Mouse (Mus musculus): ENCODE measurements around the gene Rangrf. TPM values are rescaled to one million over a fixed set of nuclear protein-coding genes. Genes with fewer than 3 reads are reported as not detected.
A peak's percentile ranks its signal among the peaks of the same experiment; 100 is the strongest.
"Not testable (repeated sequence)": the region's sequence is repeated elsewhere in the genome, so short reads cannot be mapped to it uniquely, and the experiment has no call there.

Rangrf gene
- total and polyA plus RNA-seq, 2 experiments from 2014 or later = 21.7 to 23.7 TPM

- TF ChIP-seq CTCF (IDR thresholded peaks at IDR 0.05; ENCODE audit: low read depth) = no peak
- WGBS = 62% methylated on average over 5 of the region's 5 CpGs
- H3K9me3 ChIP-seq (ENCODE audit: low read length) = no peaks in the 10 kb centered on the region
- no peaks in the 10 kb centered on the region for H3K27me3 ChIP-seq (ENCODE audit: insufficient read depth, low read length)
- DNase-seq (no peak), ATAC-seq (no peak)
- no peak overlapping the region for H3K4me2 ChIP-seq (ENCODE audit: low read depth)
- H3K9ac ChIP-seq = no peak overlapping the region
- H3K4me1 ChIP-seq (ENCODE audit: insufficient read depth) = no peaks in the 10 kb centered on the region
- no peak overlapping the region for H3K27ac ChIP-seq (ENCODE audit: low read depth, low read length)
- no peak overlapping the region for H3K4me3 ChIP-seq (ENCODE audit: low read depth, low read length)
- H3K36me3 ChIP-seq (ENCODE audit: insufficient read depth) = no peaks in the 10 kb centered on the region
Observed at GRCm38 (mm10) chr11:68979320-68979733, 4.3 kb upstream of the Rangrf start.

- no peak overlapping the region for H3K27ac ChIP-seq (ENCODE audit: low read depth, low read length)
- H3K4me2 ChIP-seq (ENCODE audit: low read depth) = no peak overlapping the region
- no peaks in the 10 kb centered on the region for H3K27me3 ChIP-seq (ENCODE audit: insufficient read depth, low read length)
- no peaks in the 10 kb centered on the region for H3K36me3 ChIP-seq (ENCODE audit: insufficient read depth)
- TF ChIP-seq CTCF (IDR thresholded peaks at IDR 0.05; ENCODE audit: low read depth) = no peak
- H3K9ac ChIP-seq = no peak overlapping the region
- DNase-seq (no peak), ATAC-seq (no peak)
- WGBS = 81% methylated on average over 1 of the region's 1 CpGs
- no peaks in the 10 kb centered on the region for H3K9me3 ChIP-seq (ENCODE audit: low read length)
- no peak overlapping the region for H3K4me3 ChIP-seq (ENCODE audit: low read depth, low read length)
- no peaks in the 10 kb centered on the region for H3K4me1 ChIP-seq (ENCODE audit: insufficient read depth)
Observed at GRCm38 (mm10) chr11:68975601-68976000, 616 bp upstream of the Rangrf start.

- H3K27ac ChIP-seq (ENCODE audit: low read depth, low read length) = no peak overlapping the region
- WGBS = 29% methylated on average over 6 of the region's 6 CpGs
- no peaks in the 10 kb centered on the region for H3K36me3 ChIP-seq (ENCODE audit: insufficient read depth)
- no peak for TF ChIP-seq CTCF (IDR thresholded peaks at IDR 0.05; ENCODE audit: low read depth)
- peak overlapping the region; percentile 60 for H3K4me2 ChIP-seq (ENCODE audit: low read depth)
- H3K9me3 ChIP-seq (ENCODE audit: low read length) = no peaks in the 10 kb centered on the region
- no peaks in the 10 kb centered on the region for H3K27me3 ChIP-seq (ENCODE audit: insufficient read depth, low read length)
- H3K4me3 ChIP-seq (ENCODE audit: low read depth, low read length) = peak overlapping the region; percentile 38
- no peaks in the 10 kb centered on the region for H3K4me1 ChIP-seq (ENCODE audit: insufficient read depth)
- no peak overlapping the region for H3K9ac ChIP-seq
- ATAC-seq (no peak), DNase-seq (no peak)
Observed at GRCm38 (mm10) chr11:68974059-68974450, 930 bp downstream of the Rangrf start.

- H3K9ac ChIP-seq = peak overlapping the region; percentile 25; the same call in 1 of the 2 replicates
- H3K9me3 ChIP-seq (ENCODE audit: low read length); H3K27ac ChIP-seq (ENCODE audit: low read depth, low read length); H3K36me3 ChIP-seq (ENCODE audit: insufficient read depth); H3K27me3 ChIP-seq (ENCODE audit: insufficient read depth, low read length); H3K4me1 ChIP-seq (ENCODE audit: insufficient read depth): not testable (repeated sequence)
- WGBS = under 1% methylated on average over 37 of the region's 38 CpGs
- peak overlapping the region; percentile 38 for H3K4me3 ChIP-seq (ENCODE audit: low read depth, low read length)
- DNase-seq = peak; percentile 80
- ATAC-seq = peak; percentile 94
- peak overlapping the region; percentile 60 for H3K4me2 ChIP-seq (ENCODE audit: low read depth)
Observed at GRCm38 (mm10) chr11:68973250-68974058, 1.5 kb downstream of the Rangrf start.

- Histone ChIP-seq H3K4me3 (ENCODE audit: low read depth, low read length) (no peak overlapping the region), H3K4me2 (ENCODE audit: low read depth) (no peak overlapping the region), H3K27me3 (ENCODE audit: insufficient read depth, low read length) (no peaks in the 10 kb centered on the region), H3K9me3 (ENCODE audit: low read length) (no peaks in the 10 kb centered on the region), H3K9ac (no peak overlapping the region), H3K27ac (ENCODE audit: low read depth, low read length) (no peak overlapping the region), H3K36me3 (ENCODE audit: insufficient read depth) (no peaks in the 10 kb centered on the region), H3K4me1 (ENCODE audit: insufficient read depth) (no peaks in the 10 kb centered on the region; the same call in 1 of the 2 replicates)
- ATAC-seq (no peak), DNase-seq (no peak)
- WGBS = 57% methylated on average over 4 of the region's 4 CpGs
- TF ChIP-seq CTCF (IDR thresholded peaks at IDR 0.05; ENCODE audit: low read depth) = no peak
Observed at GRCm38 (mm10) chr11:68970232-68970631, 4.8 kb downstream of the Rangrf start.

GRCm38 (mm10) chr11:68968752-68969151 is 6.2 kb downstream of the Rangrf start:
- WGBS = 87% methylated on average over 11 of the region's 11 CpGs
- TF ChIP-seq CTCF (IDR thresholded peaks at IDR 0.05; ENCODE audit: low read depth) = no peak
- Histone ChIP-seq H3K36me3 (ENCODE audit: insufficient read depth) (no peaks in the 10 kb centered on the region), H3K9ac (no peak overlapping the region), H3K27me3 (ENCODE audit: insufficient read depth, low read length) (no peaks in the 10 kb centered on the region), H3K27ac (ENCODE audit: low read depth, low read length) (no peak overlapping the region), H3K4me3 (ENCODE audit: low read depth, low read length) (no peak overlapping the region), H3K9me3 (ENCODE audit: low read length) (no peaks in the 10 kb centered on the region), H3K4me1 (ENCODE audit: insufficient read depth) (no peaks in the 10 kb centered on the region; the same call in 1 of the 2 replicates), H3K4me2 (ENCODE audit: low read depth) (no peak overlapping the region)
- ATAC-seq = no peak
- DNase-seq = no peak

All from forebrain, postnatal 0 days (tissue).